Mouse (Mus musculus) small intestine, adult 2 months (tissue): ENCODE results near the gene Sh2d1b2. TPM values are rescaled to one million over a fixed set of nuclear protein-coding genes. Genes with fewer than 3 reads are reported as not detected.
"Not testable (repeated sequence)": the region's sequence is repeated elsewhere in the genome, so short reads cannot be mapped to it uniquely, and the experiment has no call there.

ENCODE experiments used
- H3K27ac ChIP-seq: fragments of 200-500 bp; 2 replicates; pipeline ENCODE4 v1.5.1; 2012; ENCODE audit warnings: low read depth, low read length, control low read depth, inconsistent platforms; ENCODE audit not compliant: insufficient read depth
- H3K27me3 ChIP-seq: fragments of 200-500 bp; 2 replicates; pipeline ENCODE4 v1.6.1; 2012; ENCODE audit warnings: mild to moderate bottlenecking, moderate library complexity, low read length, inconsistent platforms; ENCODE audit not compliant: control insufficient read depth, insufficient read depth
- H3K36me3 ChIP-seq: fragments of 200-500 bp; 2 replicates; pipeline ENCODE4 v1.6.1; 2012; ENCODE audit warnings: mild to moderate bottlenecking, low read length, control low read depth, inconsistent platforms; ENCODE audit not compliant: control insufficient read depth, insufficient read depth
- H3K4me1 ChIP-seq: fragments of 200-500 bp; 2 replicates; pipeline ENCODE4 v1.6.1; 2012; ENCODE audit warnings: low read length, inconsistent platforms, mixed read lengths; ENCODE audit not compliant: control insufficient read depth, insufficient read depth, insufficient read length
- H3K4me3 ChIP-seq: fragments of 200-500 bp; 2 replicates; pipeline ENCODE4 v1.5.1; 2012; ENCODE audit warnings: low read depth, mild to moderate bottlenecking, control low read depth, inconsistent platforms, low read length, moderate library complexity
- CTCF ChIP-seq: fragments of 200-500 bp; IDR thresholded peaks from 2 replicates; pipeline ENCODE4 v1.5.1; 2012; ENCODE audit warnings: low read depth, mild to moderate bottlenecking, control low read depth, inconsistent platforms, low read length, moderate library complexity, mixed read lengths; ENCODE audit not compliant: insufficient replicate concordance, insufficient read length; ENCODE audit errors: extremely low read depth
- POLR2A ChIP-seq: fragments of 200-500 bp; IDR thresholded peaks from 2 replicates; pipeline ENCODE4 v1.6.1; 2012; ENCODE audit warnings: low read depth, mild to moderate bottlenecking, control low read depth, inconsistent platforms, low read length, moderate library complexity
- WGBS: fragments of 180-500 bp; shearing (Covaris S2); methylation state at CpG from one replicate; pipeline ENCODE4 v1.1.7; 2018; 5-methylcytosine and 5-hydroxymethylcytosine counted together
- polyA plus RNA-seq: library from polyadenylated mRNA; depleted of rRNA; stranded (reverse); fragments of >200 nt; gene quantifications from 2 replicates; pipeline ENCODE4 v1.2.3, GENCODE M21; 2012; rRNA removed

Gene Sh2d1b2
- polyA plus RNA-seq: not detected in 2 replicates

- not testable (repeated sequence) for H3K4me3 ChIP-seq, H3K27ac ChIP-seq, H3K4me1 ChIP-seq, H3K36me3 ChIP-seq, H3K27me3 ChIP-seq
- WGBS: 61% methylated on average over 6 of the region's 6 CpGs
These were observed at the start of gene Sh2d1b2 for GRCm38 (mm10) chr1:170232688-170233087. Gene Sh2d1b2 (plus strand): TSS chr1:170232749.

- WGBS: 89% methylated on average over 3 of the region's 3 CpGs
- Histone ChIP-seq H3K36me3 (no peaks in the 10 kb centered on the region), H3K27me3 (no peaks in the 10 kb centered on the region), H3K4me1 (peaks cover 6% of the 10 kb centered on the region; the same call in 1 of the 2 replicates), H3K4me3 (no peak overlapping the region), H3K27ac (no peak overlapping the region)
- no peak for TF ChIP-seq POLR2A
- no peak for TF ChIP-seq CTCF
These were observed 47.4 kb upstream of the Sh2d1b2 start for GRCm38 (mm10) chr1:170185137-170185536.

- no peak overlapping the region for H3K4me3 ChIP-seq
- no peak overlapping the region for H3K27ac ChIP-seq
- H3K4me1 ChIP-seq: peaks cover 2% of the 10 kb centered on the region; the same call in 1 of the 2 replicates
- no peaks in the 10 kb centered on the region for H3K27me3 ChIP-seq
- 43% methylated on average over 5 of the region's 5 CpGs for WGBS
- H3K36me3 ChIP-seq: no peaks in the 10 kb centered on the region
- TF ChIP-seq CTCF: no peak
- no peak for TF ChIP-seq POLR2A
These were observed 46.0 kb upstream of the Sh2d1b2 start for GRCm38 (mm10) chr1:170186531-170186930.

- 61% methylated on average over 11 of the region's 11 CpGs for WGBS
- Histone ChIP-seq H3K4me3 (no peak overlapping the region), H3K4me1 (0 out of 2 replicates have a peak, but pooled peaks cover 2% of the 10 kb centered on the region), H3K27me3 (no peaks in the 10 kb centered on the region), H3K27ac (no peak overlapping the region), H3K36me3 (peaks cover 7% of the 10 kb centered on the region; the same call in 1 of the 2 replicates)
- TF ChIP-seq POLR2A (no peak), CTCF (no peak)
These were observed 43.9 kb upstream of the Sh2d1b2 start for GRCm38 (mm10) chr1:170188601-170189000.

- H3K4me3 ChIP-seq: no peak overlapping the region
- 0 out of 2 replicates have a peak, but pooled peaks cover 2% of the 10 kb centered on the region for H3K4me1 ChIP-seq
- TF ChIP-seq CTCF: no peak
- TF ChIP-seq POLR2A: no peak
- H3K27me3 ChIP-seq: no peaks in the 10 kb centered on the region
- WGBS: 58% methylated on average over 4 of the region's 4 CpGs
- H3K36me3 ChIP-seq: peaks cover 20% of the 10 kb centered on the region
- no peak overlapping the region for H3K27ac ChIP-seq
These were observed 42.3 kb upstream of the Sh2d1b2 start for GRCm38 (mm10) chr1:170190225-170190624.

- H3K27ac ChIP-seq: no peak overlapping the region
- peaks cover 30% of the 10 kb centered on the region for H3K36me3 ChIP-seq
- 0 out of 2 replicates have a peak, but pooled peaks cover 2% of the 10 kb centered on the region for H3K4me1 ChIP-seq
- TF ChIP-seq CTCF: no peak
- no peak for TF ChIP-seq POLR2A
- WGBS: 94% methylated on average over 1 of the region's 1 CpGs
- H3K4me3 ChIP-seq: no peak overlapping the region
- H3K27me3 ChIP-seq: no peaks in the 10 kb centered on the region
These were observed 40.6 kb upstream of the Sh2d1b2 start for GRCm38 (mm10) chr1:170191925-170192324.

GRCm38 (mm10) chr1:170196211-170196610 lies 36.3 kb upstream of the Sh2d1b2 start:
- H3K4me1 ChIP-seq: no peaks in the 10 kb centered on the region
- no peak overlapping the region for H3K4me3 ChIP-seq
- TF ChIP-seq CTCF: no peak
- TF ChIP-seq POLR2A: no peak
- peaks cover 54% of the 10 kb centered on the region for H3K36me3 ChIP-seq
- no peaks in the 10 kb centered on the region for H3K27me3 ChIP-seq
- no peak overlapping the region for H3K27ac ChIP-seq
- WGBS: 71% methylated on average over 8 of the region's 8 CpGs

- H3K4me3 ChIP-seq: no peak overlapping the region
- no peaks in the 10 kb centered on the region for H3K27me3 ChIP-seq
- WGBS: 72% methylated on average over 3 of the region's 3 CpGs
- no peak overlapping the region for H3K27ac ChIP-seq
- H3K36me3 ChIP-seq: peaks cover 52% of the 10 kb centered on the region
- TF ChIP-seq POLR2A (no peak), CTCF (peak; percentile 43; the same call in 1 of the 2 replicates)
- no peaks in the 10 kb centered on the region for H3K4me1 ChIP-seq
These were observed 32.2 kb upstream of the Sh2d1b2 start for GRCm38 (mm10) chr1:170200379-170200778.
